Mouse (Mus musculus): ENCODE measurements around the gene Jph2.

Jph2 gene

DNA sequence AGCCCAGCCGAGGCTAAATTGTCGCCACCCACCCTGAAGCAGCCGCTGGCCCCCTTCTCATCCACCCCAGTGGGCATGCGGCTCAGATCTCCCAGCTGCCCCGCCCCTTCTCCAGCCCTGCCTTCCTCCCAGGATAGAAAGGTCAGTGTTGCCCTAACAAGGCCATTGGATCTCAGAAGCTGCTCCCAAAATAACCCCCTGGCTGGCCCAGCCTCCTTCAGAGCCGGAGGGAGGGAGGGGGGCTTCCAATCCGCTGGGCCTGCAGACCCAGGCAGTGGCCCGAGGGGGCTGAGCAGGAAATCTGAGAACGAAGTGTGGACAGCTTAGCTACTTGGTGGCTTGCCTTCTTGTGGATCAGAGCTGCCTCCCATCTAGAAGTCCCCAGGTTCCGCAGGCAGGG, at the start of gene Jph2:
Jph2 (minus strand) TSS at position 89 of the 400 bp plus-strand sequence.
- no peak for DNase-seq (ENCODE audit: low spot score in 2 of 2)

DNA sequence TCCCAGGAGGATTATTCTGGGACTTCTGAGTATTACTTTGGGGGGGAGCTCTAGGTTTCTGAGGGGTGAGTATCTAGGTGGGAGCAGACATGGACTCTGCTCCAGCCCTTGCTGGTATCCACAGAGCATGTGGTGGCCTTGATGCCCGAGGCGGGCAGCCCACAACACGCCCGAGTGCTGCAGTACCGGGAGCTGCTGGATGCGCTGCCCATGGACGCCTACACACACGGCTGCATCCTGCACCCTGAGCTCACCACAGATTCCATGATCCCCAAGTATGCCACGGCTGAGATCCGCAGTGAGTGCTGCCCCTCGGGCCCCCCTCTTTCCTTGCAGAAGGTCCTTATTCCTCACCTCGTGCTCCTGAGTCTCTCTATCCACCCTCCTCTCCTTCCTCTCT, 49.6 kb upstream of the Jph2 start:
- no peak for DNase-seq (ENCODE audit: low spot score in 2 of 2)

DNA sequence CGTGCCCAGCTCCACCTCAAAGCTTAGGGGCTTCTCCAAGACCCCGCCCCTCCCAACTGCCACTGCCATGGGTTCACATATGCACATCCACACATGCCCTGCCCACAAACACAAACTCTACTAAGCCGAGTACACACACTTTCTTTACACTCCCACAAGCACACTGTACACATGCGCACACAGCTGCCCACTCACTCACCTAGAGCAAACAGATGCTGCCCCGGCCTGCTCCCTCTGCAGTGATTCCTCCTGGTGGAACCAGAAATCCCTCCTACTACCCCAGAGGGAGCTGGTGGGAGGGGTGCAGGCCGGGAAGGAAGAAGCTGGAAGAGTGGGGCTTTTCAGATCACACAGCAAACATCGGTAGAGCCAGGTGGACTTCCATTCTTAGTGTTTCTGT, 46.2 kb upstream of the Jph2 start:
- DNase-seq (ENCODE audit: low spot score in 2 of 2), result no peak

DNA sequence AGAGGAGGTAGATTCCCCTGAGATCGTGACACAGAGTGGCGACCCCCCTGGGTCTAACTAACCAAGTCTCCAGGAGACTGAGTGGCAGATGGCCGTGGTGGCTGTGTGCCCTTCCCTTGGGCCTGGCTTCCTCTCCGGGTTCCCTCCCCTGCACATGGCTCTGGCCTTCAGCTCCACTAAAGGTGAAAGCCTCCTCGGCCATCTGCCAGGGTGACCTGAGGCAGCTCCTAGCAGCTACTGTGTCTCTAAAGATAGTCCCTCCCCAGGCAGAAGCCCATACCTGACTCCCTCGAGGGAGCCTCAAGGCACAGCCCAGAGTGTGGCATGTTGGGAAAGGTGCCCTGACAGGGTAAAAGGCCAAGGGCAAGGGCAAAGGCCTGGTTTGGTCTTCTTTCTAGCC, 45.8 kb upstream of the Jph2 start:
- DNase-seq (ENCODE audit: low spot score in 2 of 2), result no peak

DNA sequence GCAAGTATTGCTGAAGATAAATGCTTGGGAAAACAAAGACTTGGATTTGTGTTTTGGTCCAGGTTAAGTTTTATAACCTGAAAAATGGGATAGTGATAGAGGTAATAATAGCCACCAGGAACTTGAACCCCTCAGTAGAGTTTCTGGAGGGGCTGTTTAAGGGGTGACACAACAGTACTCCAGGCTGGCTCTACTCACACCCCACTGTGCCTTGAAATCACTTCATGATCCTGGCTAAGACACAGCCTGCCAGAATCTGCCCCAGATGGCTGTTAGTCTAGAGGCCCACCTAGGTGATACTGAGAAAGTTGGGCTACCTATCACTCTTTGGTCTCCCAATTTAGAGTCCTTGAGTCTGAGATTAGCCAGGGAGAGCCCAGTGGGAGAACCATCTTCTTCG, 41.7 kb upstream of the Jph2 start:
- DNase-seq (ENCODE audit: low spot score in 2 of 2), result no peak

DNA sequence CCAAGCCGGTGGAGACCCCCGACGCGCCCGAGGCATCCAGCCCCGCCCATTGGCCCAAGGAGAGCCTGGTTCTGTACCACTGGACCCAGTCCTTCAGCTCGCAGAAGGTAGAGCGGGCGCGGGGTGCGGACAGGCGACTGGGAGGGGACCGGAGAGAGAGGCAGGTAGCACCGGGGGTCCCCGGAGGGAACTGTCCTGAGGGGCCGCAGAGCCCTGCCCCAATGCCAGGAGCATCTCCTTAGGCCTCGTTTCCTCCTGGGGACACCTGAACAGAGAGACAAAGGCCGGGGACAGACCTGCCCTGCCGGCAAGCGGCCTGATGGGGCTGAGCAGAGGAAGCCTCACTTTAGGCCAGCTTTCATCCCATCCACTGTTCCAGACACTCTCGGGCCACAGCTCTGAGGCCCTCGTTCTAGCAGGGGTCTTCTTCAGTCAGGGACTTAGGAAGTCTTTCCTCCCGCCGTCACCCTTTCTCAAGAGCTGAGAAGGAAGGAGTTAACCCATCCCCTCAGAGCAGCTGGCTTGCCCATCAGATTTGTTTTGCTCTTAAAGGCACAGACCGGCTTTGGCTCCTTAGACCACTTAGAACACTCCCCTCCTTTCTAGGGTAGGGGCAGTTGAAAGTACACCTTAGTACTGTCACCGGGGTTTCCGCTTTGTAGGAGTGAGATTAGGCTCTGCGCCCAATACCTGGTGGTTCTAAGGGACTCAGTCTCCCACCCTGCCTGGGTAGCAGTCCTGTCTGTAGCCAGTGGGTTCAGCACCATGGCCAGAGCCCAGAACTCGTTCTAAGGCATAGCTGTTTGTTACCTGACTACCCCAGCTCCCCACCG, 41.0 kb upstream of the Jph2 start:
- DNase-seq (ENCODE audit: low spot score in 2 of 2), result peak in 1 of 2 experiments; percentile 13

DNA sequence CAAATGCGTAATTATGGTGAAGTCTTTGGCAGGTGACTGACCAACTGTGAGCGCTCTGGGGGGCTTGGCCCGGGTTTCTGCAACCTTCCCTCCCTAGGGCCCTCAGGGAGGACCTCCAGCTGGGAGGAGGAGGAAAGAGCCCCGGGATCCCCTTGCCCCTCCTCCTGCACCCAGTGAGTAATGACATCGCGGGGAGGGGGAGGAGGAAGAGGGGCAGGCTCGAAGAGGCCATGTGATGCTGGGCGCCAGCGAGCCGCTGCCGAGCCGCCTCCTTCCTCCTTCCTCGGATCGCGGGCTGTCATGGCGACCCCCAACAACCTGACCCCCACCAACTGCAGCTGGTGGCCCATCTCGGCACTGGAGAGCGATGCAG, 40.4 kb upstream of the Jph2 start, which contains the start of gene Gdap1l1:
Gdap1l1 (plus strand) TSS at position 231 of the 373 bp plus-strand sequence.
- DNase-seq (ENCODE audit: low spot score in 2 of 2), result no peak

DNA sequence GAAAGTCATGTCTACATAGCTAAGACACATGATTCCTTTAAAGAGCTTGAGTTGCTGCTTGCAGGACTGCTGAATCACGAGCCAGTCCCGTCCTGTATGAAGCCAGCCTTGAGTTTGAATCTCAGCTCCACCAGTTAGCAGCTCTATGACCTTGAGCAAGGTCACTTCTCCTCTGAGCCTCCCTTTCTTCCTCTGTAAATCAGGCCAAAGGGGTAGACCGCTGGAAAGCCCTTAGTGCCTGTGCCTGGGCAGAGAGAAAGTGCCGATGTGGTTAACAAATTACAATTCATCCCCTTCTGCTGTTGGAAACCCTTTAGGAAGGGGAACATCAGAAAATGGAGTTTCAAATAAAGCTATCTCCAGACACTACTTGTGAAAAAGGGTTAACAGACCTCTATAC, 40.0 kb upstream of the Jph2 start:
- DNase-seq (ENCODE audit: low spot score in 2 of 2), result no peak

DNA sequence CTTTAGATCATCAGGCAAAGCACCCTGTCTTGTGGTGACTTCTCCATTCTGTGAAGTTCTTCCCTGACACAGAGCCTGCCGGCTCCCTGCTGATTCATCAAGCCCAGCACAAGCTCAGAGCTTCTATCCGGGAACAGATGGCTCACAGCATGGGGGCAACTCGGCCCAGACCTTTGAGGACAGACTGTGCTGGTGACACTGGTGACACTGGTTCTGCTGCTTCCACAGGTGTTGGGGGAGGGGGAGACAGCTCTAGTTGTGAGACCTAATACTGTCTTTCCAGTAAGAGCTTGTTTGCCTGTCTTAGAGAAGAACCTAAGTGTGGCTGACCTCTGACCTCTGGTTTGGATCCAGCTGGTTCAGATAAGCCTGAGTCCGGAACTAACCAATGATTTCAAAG, 36.2 kb upstream of the Jph2 start:
- no peak for DNase-seq (ENCODE audit: low spot score in 2 of 2)

DNA sequence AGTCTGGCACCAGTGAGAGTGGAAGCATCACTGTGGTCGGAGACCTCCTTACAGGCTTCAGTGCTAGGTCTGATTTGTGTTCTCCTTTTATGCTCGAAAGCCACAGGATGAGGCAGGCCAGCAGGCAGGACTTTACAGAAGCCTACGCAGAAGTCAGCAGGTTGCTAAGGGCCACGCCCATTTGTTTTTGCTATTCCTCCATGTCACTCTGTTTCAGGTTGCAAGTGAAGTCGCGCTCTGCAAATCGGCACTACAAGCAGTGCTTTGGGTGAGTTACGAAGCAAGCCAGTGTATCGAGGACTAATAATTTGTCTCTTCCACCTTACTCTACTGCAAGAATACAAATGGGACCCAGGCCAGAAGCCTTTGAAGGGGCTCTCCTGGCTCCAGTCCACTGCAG, 33.5 kb upstream of the Jph2 start:
- DNase-seq (ENCODE audit: low spot score in 2 of 2), result no peak

DNA sequence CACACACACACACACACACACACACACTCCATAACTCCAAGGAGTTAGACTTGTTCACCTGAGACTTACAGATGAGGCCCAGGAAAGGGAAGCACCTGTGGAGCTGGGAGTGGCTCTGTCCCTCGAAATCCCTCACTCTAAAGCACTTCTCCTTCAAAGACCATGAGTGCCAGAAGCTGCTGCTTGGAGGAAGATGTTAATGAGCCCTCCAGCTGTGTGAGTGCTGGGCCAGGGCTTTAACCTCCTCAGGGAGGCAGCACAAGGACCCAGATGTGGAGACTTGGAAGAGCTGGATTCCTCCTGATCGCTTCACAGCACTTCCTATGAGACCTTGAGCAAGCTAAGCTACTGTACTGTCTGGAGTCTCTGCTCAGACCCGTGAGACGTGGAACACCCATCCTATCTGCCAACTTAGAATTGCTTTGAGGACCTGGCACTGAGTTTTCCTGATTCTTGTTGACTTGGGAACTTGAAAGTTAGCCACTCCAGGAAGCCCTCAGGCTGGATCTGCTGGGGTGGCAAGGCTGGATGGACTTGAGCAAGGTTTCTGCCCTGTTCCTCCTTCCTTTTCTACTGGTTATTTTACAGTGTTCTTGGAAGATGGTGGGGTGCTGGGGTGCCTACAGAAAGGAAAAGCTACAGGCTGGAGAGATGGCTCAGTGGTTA, 30.7 kb upstream of the Jph2 start:
- no peak for DNase-seq (ENCODE audit: low spot score in 2 of 2)

DNA sequence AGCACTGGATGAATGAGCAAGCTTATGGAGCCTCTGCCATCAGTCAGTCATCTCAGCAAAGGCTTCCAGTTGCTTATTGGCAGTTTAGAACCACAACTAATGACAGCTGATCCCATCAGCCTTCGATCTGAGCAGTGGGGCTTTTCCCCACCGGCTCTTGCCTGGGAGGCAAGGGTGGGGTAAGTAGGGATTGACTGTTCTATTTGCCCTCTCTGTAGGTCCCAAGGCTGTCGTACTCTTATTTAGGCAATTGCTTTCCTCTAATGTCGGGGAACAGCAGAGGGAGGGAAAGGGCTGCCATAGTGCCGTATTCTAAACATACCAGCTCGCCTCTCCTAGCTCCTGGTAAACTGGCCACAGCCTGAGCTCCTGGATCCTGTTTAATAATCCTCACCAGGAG, 26.8 kb upstream of the Jph2 start, which contains the start of gene Oser1:
Oser1 (minus strand) TSS at position 101 of the 400 bp plus-strand sequence.
- DNase-seq (ENCODE audit: low spot score in 2 of 2), result no peak

DNA sequence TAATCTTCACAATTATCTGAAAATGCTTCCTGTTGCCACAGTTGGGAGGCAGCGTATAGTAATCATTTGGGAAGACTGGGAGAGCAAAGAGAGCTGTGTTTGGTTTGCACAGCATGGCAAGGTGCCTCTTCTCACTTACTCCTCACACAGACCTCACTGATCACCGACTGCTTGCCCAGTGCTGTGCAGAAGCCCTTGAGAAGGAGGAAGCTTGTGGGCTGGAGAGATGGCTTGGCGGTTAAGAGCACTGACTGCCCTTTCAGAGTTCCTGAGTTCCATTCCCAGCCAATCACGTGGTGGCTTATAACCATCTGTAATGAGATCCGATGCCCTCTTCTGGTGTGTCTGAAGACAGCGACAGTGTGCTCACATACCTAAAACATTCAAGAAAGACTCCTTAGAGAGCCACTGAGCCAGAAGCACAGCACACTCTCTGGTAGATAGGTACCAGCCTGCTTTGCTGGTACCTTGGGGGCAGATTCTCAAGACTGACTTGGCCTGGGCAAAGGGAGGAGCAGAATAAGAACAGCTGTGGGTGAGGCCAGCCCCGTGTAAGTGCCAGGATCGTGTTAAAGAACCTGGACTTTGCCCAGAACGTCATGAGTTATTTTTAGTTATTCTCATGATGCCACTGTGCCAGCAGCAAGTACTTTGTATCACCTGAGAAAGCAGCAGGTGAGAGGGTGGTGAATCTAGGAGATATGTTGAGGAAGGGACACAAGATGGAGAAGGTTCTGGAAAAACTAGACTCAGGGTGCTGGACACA, 25.3 kb upstream of the Jph2 start:
- no peak for DNase-seq (ENCODE audit: low spot score in 2 of 2)

DNA sequence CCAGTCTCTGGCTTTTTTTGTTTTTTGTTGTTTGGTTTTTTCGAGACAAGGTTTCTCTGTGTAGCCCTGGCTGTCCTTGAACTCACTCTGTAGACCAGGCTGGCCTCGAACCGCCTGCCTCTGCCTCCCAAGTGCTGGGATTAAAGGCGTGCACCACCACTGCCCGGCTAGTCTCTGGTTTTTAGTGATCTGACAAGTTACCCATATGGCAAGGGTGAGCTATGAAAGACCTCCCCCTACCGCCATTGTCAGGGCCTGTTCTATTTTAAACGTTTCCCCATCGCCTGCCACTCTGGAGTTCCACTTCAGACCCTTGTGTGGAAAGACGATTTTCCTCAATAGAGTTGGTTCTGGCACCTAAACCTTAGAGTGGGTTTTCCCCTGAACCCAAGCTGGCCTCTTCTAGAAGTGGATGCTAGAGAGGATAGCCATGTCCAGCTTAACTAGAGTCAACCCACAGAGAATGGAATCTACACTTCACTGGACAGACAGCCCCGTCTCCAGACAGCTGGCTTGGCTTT, 22.6 kb upstream of the Jph2 start:
- no peak for DNase-seq (ENCODE audit: low spot score in 2 of 2)

DNA sequence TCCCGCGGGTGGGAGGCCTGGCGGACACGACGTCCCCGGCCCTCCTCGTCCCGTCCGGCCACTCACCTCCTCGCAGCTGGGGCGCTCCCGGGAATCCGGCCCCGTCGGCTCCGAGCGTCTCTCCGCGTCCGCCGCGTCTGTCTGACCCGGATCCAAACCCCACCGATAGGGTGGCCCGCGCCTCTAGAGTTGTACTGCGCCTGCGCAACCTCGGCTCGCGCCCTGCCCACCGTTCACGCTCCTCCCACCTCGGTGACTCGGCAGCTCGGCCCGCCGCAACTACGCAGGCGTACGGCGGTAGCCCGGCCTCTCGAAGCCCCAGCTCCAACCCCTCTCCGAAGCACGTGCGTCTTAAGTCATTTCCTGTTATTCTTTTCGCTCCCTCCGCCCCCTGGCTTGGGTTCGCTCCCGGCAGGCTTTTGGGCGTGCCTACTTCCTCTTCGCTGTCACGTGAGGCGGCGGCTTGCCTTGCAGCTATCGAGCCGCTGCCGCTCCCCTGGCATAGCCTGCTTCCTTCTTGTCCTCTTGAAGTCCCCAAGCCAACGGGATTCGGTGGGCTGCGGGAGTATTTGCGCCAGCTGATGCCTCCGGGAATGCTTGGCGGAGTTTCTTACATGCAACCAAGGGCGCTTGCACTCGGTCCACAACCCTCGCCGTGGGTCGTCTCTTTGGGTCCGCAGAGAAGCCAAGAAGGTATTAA, 21.7 kb upstream of the Jph2 start:
- peak; percentile 99 for DNase-seq (ENCODE audit: low spot score in 2 of 2)

DNA sequence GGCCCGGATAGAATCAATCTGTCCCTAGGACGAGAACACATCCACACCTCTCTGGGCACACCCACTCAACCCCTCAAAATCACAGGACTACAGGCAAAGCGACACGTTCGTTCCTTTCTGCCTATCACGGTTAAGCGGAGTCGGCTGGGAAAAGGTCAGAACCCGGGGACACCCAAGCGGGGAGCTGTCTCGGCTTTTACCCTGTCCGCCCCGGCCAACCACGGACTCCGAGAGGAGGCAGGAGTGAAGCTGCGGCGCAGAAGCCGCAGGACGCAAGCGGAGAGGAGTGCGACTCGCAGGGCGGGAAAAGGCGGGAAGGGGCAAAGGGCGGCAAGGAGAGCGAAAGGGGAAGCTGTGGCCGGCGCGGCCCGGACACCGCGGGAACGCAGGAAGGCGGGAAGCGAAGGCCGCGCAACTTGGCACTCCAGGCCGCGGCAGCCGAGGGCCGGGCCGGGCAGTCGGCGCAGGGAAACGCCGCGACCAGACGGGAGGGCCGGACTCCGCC, 21.1 kb upstream of the Jph2 start:
- DNase-seq (ENCODE audit: low spot score in 2 of 2), result no peak

DNA sequence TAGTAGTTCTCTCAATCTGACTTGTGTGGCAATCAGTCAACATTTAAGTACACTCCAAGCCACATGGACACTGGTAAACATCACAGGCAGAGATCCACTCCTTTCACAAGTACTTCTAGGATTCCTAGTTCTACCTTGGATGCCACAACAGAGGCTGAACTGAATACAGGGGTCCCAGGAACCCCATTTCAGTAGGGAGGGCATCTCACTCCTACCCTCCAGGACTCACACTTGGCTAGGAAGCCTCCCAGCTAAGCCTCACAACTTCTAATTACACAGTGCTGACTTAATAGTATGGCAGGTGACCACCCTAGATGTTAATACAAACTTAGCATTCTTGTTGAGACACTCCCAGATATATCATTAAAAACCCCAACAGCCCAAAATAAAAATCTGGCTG, 20.0 kb upstream of the Jph2 start:
- no peak for DNase-seq (ENCODE audit: low spot score in 2 of 2)

DNA sequence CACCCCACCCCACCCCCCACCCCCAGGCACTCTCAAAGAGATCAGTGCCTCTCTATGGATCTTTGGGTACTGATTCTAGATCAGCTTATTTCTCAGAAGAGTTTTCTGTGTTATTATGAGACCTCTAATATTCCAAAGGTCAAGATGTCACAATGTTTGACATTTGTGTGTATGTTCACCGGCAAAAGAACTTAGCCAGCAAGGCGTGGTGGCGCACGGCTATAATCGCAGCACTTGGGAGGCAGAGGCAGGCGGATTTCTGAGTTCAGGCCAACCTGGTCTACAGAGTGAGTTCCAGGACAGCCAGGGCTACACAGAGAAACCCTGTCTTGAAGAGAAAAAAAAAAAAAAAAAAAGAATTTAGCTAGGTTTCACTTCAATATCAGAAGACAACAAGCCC, 19.2 kb upstream of the Jph2 start:
- no peak for DNase-seq (ENCODE audit: low spot score in 2 of 2)

DNA sequence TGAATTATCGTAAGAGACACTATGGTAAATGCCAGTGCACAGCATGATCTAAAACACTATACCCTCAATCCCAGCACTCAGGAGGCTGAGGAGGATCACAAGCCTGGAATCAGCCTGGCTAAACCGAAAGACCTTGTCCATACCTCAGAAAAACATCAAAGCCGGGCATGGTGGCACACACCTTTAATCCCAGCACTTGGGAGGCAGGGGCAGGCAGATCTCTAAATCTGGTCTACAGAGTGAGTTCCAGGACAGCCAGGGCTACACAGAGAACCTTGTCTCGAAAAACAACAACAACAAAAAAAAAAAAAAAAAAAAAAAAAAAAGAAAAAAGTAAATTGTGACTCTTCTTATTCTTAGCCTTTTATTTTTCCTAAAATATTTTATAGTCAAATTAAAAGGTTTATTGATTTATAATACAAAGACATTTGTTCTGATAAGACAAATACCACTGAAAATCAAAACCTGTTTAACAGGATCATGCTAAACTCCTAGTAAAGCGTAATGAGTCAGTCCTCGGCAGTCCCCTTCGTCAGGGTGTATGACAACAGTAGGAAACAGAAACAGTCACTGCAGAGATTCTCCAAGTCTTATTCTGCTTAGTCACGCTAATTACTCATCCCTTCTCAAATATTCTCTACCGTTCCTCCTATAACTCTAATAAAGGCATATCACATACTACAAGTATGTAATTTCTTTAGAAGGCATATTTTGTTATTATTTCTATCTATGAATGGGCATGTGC, 15.2 kb upstream of the Jph2 start:
- DNase-seq (ENCODE audit: low spot score in 2 of 2), result no peak

DNA sequence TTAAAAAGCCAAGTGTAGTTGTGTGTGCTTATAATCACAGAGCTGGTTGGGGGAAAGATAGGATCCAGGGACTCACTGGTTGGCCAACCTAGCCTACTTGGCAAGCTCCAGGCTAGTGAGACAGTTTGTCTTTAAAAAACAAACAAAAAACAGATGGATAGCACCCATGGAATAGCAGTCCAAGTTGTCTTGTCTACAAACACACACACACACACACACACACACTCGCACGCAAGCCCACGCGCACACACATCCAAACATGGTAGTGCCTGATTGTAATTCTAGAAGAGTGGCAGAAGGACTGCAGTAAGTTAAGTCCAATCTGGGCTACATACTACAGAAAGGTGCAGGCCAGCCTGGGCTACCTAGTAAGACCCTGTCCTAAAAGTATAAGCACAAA, 14.6 kb upstream of the Jph2 start:
- DNase-seq (ENCODE audit: low spot score in 2 of 2), result no peak

DNA sequence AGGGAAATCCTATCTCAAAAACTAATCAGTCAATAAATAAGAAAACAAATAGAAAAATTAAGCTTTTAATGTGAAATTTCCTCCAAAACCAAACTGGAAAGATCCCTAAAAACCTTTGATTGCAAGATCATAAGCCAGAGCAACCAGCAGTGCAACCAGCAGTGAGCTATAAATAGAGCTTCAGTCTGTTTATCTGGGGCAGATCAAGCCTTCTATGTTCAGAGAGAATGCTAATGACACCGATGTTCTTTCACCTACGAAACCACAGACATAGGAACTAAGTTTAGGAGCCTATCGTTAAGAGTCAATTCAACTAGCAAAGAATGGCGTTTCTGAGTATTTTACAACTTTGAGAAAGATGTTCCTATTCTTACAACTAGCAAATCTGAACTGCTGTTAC, 14.0 kb upstream of the Jph2 start:
- DNase-seq (ENCODE audit: low spot score in 2 of 2), result no peak
